Mouse (Mus musculus): Measurements from ENCODE around the gene Tomm22.

The Tomm22 gene

GRCm38 (mm10) chr15:79686046-79686869, 15.6 kb downstream of the Tomm22 start:
- no peak for DNase-seq (ENCODE audit: low spot score)

GRCm38 (mm10) chr15:79687175-79687574, 16.5 kb downstream of the Tomm22 start:
- no peak for DNase-seq (ENCODE audit: low spot score)

- DNase-seq (ENCODE audit: low spot score) = peak; percentile 94
These were observed 17.1 kb downstream of the Tomm22 start, which contains the start of gene Josd1 for GRCm38 (mm10) chr15:79687646-79688267. Josd1 (minus strand) TSS chr15:79687919.

- no peak for DNase-seq (ENCODE audit: low spot score)
These were observed 17.8 kb downstream of the Tomm22 start for GRCm38 (mm10) chr15:79688268-79688956.

GRCm38 (mm10) chr15:79689662-79690425, 19.2 kb downstream of the Tomm22 start:
- no peak for DNase-seq (ENCODE audit: low spot score)

GRCm38 (mm10) chr15:79690426-79691022, 19.9 kb downstream of the Tomm22 start, which contains the start of gene Gtpbp1:
Gtpbp1 (plus strand) TSS chr15:79690845.
- DNase-seq (ENCODE audit: low spot score) = peak; percentile 99

GRCm38 (mm10) chr15:79691023-79691508, 20.4 kb downstream of the Tomm22 start:
- DNase-seq (ENCODE audit: low spot score) = no peak

GRCm38 (mm10) chr15:79692334-79692733, 21.7 kb downstream of the Tomm22 start:
- no peak for DNase-seq (ENCODE audit: low spot score)

- no peak for DNase-seq (ENCODE audit: low spot score)
These were observed 23.1 kb downstream of the Tomm22 start for GRCm38 (mm10) chr15:79693740-79694139.

- no peak for DNase-seq (ENCODE audit: low spot score)
These were observed 23.9 kb downstream of the Tomm22 start for GRCm38 (mm10) chr15:79694512-79694911.

GRCm38 (mm10) chr15:79695516-79695915, 24.9 kb downstream of the Tomm22 start:
- DNase-seq (ENCODE audit: low spot score) = no peak

GRCm38 (mm10) chr15:79696508-79696907, 25.8 kb downstream of the Tomm22 start:
- no peak for DNase-seq (ENCODE audit: low spot score)

GRCm38 (mm10) chr15:79697011-79697410, 26.4 kb downstream of the Tomm22 start:
- no peak for DNase-seq (ENCODE audit: low spot score)

- DNase-seq (ENCODE audit: low spot score) = no peak
These were observed 27.0 kb downstream of the Tomm22 start for GRCm38 (mm10) chr15:79697558-79698187.

- no peak for DNase-seq (ENCODE audit: low spot score)
These were observed 36.0 kb downstream of the Tomm22 start for GRCm38 (mm10) chr15:79706603-79707214.

GRCm38 (mm10) chr15:79708229-79708822, 37.7 kb downstream of the Tomm22 start:
- DNase-seq (ENCODE audit: low spot score) = no peak

GRCm38 (mm10) chr15:79715646-79716045, 45.0 kb downstream of the Tomm22 start:
- DNase-seq (ENCODE audit: low spot score) = no peak

GRCm38 (mm10) chr15:79716710-79717109, 46.0 kb downstream of the Tomm22 start:
- no peak for DNase-seq (ENCODE audit: low spot score)

GRCm38 (mm10) chr15:79720267-79720666, 49.6 kb downstream of the Tomm22 start:
- no peak for DNase-seq (ENCODE audit: low spot score)

GRCm38 (mm10) chr15:79720796-79721195, 50.1 kb downstream of the Tomm22 start:
- DNase-seq (ENCODE audit: low spot score) = no peak

Data from yolk sac, embryonic 10.5 days (tissue).